Mouse (Mus musculus) right cerebral cortex, postnatal 25 days (tissue): ENCODE results near the gene Ambra1.

Source experiments
- DNase-seq: peaks from one replicate; pipeline ENCODE4 v3.0.0; 2022

Ambra1 gene

DNA sequence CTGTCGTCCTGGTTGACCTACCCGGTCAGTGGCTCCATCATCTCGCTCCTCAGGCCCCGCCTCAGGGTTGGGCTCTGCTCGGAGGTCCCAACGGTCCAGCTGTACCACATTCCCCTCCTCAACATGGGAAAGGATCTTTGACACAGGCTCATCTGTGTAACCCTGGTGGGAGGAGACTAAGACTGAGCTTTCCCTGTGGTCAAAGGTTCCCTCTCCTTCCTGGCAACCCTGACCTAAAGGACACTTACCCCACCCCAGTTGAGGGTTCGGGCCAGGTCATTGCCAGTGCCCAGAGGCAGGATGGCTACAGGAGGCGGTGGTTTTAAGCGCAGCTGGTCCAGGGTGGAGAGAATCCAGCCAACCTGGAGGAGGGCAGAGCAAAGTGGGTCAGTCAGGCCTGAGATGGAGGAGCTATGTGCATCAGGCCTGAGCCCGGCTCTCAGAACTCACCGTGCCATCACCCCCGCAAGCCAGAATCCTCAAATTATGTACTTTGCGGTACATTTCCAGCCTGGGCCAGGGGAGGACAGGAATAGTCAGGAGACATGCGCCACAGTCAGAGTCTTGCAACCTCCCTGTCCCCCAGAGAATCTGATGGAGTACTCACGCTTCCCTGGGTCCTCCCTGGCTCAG lies 209.5 kb downstream of the Ambra1 start:
- no peak for DNase-seq

GRCm38 (mm10) chr2:91942356-91942755 lies 212.4 kb downstream of the Ambra1 start:
- no peak for DNase-seq

DNA sequence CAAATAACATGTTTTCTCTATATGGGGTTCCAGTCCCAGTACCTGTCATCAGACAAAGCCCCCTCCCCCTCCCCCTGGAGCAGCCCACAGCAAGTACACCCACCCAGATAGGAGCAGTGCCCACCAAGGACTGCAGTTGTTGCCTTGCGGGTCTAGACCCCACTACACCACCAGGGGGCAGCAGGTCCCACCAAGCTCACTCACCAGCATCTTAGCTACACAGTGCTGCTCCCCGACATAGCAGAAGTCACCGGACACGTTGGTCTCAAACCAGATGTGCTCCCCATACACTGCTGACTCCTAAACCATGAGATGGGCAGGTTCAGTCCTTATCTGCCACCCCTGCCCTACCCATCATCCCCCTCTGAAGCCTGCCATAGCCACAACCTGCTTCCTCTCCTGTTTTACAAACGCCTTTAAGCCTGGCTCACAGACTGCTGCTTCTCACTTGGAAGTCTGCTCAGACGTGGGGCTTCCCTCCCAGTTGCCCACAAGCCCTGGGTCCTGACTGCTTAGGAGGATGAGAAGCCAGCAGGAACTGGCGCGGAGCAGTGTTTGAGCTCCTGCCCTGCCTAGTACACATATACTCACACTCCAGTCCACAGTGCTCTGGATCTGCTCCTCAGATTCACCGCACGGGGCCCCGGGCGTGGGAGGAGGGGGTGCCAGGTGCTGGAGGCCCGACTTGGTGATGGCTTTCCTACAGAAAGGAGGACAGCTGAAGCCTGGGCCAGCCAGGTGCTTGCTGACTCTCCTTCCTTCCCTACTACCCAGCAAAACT lies 214.4 kb downstream of the Ambra1 start:
- DNase-seq: peak; percentile 76

DNA sequence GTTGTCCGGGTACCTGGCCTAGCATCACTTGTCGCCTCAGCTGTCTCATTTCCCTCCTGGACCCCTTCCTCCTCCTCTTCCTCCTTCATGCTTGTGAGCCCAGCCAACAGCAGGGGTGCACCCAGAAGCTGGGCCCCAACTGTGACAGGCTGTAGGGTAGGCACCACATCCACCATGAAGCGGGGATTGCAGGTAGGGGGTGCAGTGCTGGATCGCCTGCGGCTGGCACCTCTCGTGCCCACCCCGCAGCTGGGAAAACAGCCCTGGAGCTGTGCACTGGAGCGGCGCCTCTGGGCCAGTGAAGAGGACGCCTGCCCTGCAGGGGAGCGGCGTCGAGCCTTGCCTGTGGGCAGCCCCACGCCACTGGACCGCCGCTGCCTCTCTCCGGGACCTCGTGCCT lies 215.5 kb downstream of the Ambra1 start, which contains the start of gene Gm9821:
Gene Gm9821 (plus strand): TSS at position 221 of the 400 bp plus-strand sequence.
- no peak for DNase-seq

DNA sequence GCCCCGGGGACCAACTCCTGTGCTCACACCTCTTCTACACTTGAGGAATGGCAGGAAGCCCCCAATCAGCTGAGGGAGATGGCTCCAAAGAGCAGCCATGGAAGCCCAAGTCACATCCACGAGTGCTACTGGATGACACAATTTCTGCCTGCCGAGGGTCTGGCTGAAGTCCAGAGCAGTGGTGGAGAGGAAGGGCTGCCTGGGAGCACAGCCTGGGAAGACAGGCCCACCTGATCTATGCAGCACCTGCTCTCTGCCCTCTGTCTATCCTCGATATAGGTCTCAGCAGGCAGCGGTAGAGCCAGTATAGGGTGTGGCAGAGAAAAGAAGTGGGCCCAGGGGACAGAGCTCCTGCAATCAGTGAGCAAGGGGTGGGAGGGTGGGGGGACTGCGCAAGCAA lies 216.9 kb downstream of the Ambra1 start:
- DNase-seq: no peak

- no peak for DNase-seq
These were observed 217.6 kb downstream of the Ambra1 start for GRCm38 (mm10) chr2:91947397-91948150.

- no peak for DNase-seq
These were observed 218.2 kb downstream of the Ambra1 start for GRCm38 (mm10) chr2:91948151-91948509.

DNA sequence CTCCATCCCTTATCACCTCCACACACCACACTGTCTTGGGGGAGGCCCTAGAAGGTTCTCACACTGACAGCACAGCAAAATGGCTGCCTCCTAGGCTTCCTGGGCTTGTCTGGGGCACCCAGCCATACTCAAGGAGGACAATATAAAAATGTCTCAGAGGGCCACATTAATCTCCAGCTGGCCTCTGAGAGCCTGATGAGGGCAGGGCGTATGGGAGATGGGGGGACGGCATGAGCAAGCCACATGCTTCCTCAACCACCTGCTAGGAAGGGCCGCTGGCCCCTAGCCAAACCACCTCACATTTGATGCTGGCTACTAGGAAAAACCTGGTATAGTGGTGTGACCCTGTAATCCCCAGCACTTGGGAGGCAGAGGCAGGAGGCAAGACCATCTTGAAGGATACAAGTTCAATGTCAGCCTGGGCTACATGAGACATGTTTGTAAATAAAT lies 218.9 kb downstream of the Ambra1 start:
- no peak for DNase-seq

DNA sequence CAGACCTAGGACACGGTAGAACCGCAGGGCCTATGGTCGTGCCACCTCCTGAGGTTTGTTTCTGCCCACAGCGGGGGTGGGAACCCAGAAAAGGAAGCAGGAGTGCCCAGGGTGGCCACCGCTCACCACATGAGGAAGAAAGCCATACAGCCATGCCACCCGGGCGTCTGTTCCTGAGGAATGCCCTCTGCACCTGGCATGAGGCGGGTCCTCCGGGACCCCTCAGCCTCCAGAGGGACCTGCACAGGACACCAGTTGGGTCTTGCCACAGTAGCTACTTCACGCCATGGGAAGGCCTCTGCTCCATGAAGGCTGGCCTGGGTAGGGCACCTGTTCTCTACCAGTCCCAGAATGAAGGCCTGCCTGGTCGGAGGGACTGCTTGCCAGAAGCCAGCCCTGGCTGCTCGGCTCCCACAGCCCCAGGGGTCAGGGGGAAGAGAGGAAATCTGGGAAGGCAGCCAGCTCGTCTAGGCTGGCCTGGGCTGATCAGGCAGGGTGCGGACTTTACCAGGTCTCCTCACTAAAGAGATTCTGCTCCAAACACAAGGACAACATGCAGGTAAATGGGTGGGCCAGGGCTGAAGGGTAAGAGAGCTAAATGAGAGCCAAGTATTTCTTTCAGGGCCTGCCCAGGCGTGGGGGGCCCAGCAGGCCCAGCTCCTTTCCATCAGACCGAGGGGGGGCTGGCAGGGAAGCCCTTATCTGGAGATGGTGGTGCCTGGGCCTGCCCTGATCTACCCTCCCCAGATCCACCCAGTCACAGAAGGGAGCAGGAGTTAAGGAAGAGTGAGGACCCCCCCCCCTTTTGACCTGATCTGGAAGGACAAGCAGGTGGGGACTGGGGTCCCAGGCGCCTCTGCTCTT lies 219.7 kb downstream of the Ambra1 start:
- no peak for DNase-seq

DNA sequence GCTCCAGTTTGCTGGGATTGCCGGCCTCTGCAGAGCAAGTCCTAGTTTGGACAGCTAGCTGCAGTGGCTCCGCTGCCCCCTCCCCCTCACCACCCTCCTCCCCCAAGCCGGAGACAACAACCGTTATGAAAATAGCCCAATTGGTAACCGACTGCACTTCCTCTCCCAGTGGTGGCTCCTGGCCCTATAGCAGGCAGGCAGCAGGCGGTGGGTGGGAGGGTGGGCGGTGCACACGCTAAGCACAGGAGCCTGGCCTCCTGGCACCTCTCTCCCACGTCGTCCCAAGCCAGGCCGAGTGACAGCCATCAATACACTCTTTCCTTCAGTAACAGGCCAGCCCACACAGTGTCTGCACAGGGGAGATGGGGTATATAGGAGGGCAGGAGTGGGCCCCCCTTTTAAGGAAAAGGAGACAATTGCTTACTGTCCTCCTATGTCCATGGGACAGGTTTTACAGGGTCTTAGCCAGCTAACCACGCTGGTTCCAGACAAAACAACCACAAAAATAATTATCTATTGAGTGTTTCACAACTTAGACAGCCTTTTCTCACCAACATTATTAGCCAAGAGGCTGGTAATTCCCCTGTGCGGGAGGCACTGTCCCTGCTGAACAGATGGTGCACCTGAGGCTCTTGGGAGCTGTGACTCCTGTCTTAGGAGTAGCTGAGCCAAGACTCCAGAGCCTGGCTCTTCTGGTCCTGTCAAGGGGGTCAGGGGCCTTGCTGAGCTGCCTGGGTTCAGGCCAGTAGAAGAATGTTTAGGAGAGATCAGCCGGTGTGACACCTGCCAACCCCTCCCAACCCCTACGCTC lies 220.5 kb downstream of the Ambra1 start:
- no peak for DNase-seq

DNA sequence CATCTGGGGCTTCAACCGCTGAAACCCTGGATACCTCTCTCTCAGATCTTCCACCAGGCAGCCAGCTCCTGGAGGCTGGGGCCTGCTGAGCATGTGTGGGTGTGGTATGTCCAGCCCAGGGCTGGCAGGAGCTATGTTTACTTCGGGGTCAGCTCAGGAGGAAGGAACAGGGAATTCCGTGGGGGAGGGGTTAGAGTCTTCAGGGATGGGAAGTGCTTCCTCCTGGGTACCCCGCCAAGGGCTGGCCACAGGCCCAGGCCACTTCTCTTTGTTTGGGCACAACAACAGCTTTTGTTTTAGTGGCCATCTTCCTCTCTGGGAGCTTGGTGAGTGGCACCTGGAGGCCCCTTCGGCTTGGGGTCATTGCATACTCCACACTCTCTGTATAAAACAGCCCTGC lies 223.9 kb downstream of the Ambra1 start:
- no peak for DNase-seq

- no peak for DNase-seq
These were observed 225.2 kb downstream of the Ambra1 start for GRCm38 (mm10) chr2:91955121-91955591.

DNA sequence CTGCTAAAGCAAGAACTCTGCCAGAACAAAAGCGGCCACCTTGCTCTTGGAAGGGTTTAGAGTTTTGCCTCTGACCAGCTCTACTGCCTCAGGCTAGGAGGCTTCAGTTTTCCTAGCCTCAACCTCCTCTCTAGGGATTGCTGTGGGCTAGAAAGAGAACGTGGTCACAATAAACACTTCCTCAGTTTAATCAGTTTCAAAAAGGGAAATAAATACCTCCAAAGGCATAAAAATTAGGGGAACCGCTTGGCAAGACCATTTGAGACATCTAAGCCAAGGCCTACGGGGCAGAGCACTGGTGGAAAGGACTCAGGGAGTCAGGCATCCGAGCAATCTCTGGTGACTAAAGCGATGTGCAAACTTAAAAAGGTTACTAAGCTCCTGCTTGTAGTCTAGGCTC lies 225.9 kb downstream of the Ambra1 start:
- no peak for DNase-seq

DNA sequence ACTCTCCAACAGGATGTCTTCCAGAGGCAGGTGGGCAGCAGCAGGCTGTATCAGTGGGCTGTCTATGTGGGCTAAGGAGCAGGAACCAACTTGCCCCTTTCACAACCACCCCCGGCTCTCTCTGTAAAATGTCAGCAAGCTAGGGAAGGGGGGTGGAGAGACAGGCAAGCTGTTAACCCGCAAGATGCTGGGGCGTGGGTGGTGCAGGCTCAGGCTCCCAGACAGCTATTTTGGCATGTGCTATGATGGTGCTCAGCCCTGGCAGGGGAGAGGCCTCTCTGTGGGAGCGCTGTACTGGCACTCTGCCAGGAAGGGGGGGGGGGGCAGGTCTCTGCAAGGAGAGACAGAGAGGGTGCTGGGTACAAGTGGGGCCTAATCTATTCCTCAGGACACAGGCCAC lies 227.2 kb downstream of the Ambra1 start:
- peak; percentile 81 for DNase-seq

DNA sequence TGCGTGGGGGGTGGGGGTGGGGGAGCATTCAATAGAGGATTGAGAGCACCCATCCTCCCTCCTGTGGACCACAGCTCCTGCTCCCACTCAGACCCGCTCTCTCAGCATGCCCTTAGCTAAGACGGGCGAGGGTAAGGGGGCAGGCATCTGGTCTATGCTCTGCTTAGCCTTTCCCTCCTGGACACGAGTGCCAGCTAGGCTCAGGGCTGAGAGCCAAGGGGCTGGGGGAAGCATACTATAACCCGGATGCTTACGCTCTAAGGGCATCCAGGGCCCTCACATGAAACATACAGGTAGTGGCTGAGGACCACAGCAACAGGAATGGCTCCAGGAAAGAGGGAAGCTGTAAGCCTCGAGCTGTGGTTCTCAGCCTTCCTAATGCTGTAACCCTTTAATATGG lies 228.1 kb downstream of the Ambra1 start:
- no peak for DNase-seq

- peak; percentile 52 for DNase-seq
These were observed 228.9 kb downstream of the Ambra1 start for GRCm38 (mm10) chr2:91958701-91959457.

DNA sequence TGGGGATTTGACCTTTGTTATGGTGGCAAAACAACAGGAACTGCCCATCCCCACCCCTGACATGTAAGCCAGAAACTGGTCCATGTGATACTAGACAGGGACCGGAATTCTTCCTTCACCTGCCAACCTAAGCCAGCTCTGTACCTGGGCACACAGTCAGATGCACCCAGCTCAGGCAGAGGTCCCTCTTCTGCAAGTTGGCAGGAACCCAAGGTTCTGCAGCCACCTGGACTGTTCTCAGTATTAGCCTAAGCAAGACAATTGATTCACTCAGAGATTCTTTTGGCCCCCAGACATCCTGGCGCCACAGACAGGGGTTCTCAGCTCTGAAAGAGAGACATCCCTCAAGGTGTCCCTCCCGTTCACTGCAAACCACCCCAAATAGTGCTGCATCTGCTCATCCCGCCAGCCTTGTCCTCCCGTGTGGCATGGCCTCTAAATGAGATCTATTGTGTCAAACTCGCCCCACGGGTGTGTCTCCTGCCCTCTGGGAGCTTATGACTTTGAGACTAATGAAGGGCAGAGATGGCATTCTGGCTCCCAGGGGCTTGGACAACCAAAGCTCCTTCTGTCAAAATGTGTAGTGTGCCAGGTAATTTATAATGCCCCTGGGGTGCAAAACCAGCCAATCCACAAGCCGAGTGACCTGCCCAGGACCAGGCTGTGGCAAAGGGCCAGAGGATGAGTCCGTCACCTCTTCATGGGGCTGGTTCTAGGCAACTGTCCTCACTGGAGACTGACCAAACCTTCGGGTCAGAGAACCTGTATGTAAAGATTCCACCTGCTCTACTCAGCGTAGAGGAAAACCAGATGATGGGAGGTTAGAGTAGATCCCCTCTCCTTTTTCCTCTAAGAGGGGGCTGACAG lies 229.8 kb downstream of the Ambra1 start:
- DNase-seq: no peak

- no peak for DNase-seq
These were observed 230.5 kb downstream of the Ambra1 start for GRCm38 (mm10) chr2:91960459-91960858.

DNA sequence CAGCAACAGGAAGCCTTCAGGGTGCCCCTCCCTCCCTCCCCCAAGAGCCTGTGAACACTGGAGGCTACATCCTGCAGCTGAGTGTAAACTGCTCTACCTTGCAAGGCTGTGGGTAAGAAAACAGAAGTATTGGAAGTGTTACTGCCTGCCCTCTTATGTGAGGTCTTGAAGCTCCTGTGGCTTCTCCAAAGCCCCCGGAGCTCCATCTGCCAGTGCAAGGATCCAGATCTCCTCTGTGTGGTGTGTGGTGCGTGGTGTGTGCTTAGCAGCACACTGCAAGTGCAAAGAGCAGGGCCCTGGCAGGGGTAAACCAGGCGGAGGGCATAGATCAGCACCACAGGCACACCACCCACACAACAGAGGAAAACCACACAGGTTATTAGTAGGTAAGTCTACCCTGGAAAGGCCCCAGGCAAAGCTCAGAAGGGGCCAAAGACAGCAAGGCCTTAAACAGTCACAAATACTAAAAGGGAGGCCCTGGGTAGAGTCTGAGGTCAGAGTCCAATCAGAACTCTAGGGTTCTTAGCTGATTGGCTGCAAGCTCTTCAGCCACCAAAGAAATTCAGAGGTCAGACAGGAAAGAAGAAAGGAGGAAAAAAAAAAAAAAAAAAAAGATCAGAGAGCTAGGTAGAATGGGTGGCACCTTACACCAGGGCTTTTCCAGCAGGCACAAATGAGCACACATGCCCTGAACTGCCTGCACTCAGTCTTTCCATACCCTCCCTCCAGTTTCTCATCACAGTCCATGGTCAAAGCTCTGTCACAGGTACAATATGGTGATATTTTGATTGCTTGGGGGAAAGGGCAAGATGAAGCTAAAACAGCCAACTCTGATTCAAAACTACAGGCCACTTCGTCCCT lies 232.2 kb downstream of the Ambra1 start:
- no peak for DNase-seq
